Mouse (Mus musculus) urinary bladder, adult 2 months (tissue): Measurements from ENCODE around the gene Gabrb2. TPM values are rescaled to one million over a fixed set of nuclear protein-coding genes. Genes with fewer than 3 reads are reported as not detected.

Experiments used
- DNase-seq: peaks from one replicate; pipeline ENCODE4 v3.0.0; 2022; ENCODE audit warnings: low spot score
- polyA plus RNA-seq: library from polyadenylated mRNA; depleted of rRNA; stranded (reverse); fragments of >200 nt; gene quantifications from 2 replicates; pipeline ENCODE4 v1.2.3, GENCODE M21; 2012; rRNA removed

Gabrb2 gene
- 0.34 and 0.44 TPM in 2 replicates for polyA plus RNA-seq

DNA sequence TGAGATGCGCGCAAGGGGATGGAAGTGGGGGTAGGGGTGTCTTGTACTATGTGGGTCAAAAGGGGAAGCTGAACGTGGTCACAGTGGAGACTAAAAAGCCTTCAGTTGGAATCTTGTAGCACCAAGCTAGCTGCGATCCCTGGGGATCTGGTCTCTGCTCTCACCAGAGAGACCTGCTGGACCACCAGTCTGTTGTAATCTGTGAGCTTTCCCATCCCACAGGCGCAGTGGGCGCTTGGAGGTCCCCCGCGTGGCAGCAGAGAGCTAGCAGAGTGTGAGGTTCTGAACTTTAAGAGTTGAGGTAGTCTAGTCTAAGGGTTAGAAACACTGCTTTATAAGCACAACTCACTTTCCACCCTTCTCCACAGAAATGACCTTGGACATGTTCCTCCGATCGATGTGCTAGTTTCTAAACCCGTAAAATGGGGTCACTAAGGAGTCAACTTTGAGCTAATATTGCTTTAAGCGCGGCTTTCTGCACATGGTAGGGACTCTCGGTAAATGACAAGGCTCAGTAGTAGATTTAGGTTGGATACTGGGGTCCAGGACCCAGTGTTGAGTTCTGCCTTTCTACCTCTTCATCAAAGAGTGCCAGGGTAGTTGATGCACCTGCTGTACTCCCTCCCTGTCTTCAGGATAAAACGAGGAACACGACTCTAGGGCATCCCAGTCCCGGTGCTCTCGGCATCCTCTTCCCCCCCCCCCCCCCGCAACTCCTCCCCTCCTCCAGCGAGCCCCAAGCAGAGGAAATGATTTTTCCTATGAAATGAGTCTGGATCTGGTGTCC lies at the start of gene Gabrb2:
Gabrb2 (plus strand) TSS at position 762 of the 787 bp plus-strand sequence.
- no peak for DNase-seq

DNA sequence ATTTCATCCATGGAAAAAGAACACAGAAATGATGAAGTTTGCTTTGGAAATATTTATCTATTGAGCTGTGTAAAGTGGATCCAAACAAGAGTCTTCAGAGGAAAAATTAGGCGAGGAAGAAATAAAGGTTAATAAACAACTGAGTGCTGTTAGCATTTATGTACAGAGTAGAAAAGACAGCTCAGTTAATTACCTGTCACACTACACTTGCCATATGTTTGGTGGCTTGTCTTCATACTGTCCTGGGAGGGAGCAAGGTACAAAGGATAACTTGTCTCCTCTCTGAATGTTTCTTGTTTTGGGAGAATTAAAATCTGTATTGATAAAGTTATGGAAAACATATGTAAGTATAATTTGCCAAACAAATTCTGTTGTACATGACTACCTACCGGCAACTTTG lies 40.6 kb upstream of the Gabrb2 start:
- no peak for DNase-seq

DNA sequence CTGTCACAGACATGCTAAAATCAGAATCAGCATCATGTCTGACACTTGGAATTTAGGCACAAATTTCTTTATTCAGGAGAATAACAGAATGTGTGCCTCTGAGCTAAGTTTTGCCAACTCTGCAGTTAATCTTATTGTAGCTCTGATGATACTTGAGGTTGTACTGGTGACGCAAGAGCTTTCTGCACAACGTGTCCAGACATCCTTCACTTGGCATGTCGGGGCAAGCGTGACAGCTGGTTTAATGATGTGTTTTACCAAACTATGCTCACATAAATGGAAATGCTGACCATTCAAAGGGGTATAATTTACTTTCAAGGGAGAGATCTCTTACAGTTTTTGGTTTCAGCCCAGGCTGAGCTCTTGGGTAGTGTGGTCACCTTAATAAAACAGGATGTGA lies 33.1 kb upstream of the Gabrb2 start:
- DNase-seq, result no peak

DNA sequence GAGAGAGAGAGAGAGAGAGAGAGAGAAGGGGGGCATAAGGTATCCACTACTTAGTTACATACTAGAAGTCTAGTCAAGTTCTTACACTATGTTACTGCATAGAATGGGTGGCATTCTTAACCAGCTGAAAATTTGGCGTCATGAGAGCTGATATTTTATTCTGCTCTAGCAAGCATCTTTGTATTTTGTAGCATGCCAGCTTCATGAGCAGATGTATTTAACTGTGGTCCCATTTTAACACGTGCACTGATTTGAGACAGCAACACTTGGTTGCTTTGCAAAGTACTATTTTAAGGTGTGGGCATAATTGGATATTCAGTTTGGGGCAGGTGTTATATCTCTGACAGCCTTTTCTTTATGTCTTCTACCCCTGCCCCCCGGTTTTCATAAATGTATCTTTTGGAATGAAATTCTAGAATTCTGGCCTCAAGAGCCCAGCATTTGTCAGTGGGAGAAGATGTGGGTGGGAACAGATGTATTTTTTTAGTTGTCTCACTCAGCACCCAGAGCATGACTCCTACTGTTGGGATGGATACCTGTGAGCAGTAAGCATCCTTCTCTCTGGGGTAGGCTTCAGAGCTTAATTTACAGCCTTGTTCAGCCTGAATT lies 28.8 kb upstream of the Gabrb2 start:
- no peak for DNase-seq

DNA sequence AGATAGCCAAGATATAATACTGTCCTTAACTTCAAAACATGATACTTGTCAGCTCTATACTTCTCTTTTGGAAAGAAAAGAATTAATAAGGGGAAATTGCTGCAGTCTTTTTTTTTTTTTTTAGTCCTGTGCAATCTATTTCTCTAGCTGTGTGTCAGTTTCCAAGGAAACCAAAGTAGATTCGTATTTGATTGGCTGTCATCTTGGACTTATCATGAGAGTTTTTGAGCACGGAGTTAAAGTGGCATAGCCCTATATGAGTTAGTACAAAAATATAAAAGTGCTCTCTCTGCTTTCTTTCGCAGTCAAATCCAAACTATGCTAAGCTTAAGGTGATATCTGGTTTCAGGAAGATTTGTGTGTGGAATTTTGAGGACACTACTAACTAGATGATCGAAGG lies 26.1 kb upstream of the Gabrb2 start:
- DNase-seq, result no peak

DNA sequence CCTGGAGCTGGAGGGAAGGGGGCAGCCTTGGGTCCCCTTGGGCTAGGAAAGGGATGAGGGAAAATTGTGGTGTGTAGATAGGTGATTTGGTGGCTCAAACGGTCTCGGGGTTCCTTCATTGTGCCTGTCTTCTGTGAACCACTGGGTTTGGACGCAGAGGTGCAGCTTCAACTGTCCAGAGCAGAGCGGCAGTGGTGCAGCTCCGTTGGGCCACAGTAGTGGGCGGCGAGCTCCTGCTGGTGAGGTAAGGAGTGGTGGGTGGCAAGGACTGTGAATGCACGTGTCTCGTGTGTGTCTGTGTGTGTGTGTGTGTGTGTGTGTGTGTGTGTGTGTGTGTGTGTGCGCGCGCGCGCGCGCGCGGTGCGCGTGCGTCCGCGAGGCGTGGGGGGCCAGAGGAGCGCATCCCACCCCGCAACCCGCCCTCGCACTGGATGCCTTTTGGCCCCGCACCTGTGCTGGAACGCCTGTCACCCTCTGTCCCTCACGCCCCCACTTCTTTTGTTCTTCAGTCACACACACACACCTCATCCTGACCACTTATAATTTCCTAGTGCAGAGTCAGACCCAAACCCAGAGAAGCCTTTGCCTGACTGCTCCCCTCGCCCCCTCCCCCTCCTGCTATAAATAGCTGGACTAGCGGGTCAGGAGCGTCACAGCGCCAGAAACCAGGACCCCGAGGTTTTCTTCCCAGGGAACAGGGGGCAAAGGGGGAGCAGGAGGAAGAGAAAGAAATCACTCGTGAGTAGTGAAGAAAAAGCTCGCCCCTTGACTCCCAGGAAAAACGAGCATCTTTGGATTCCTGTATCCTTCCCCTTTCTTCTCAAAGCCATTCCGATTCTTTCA lies 455 bp downstream of the Gabrb2 start:
- DNase-seq, result no peak

DNA sequence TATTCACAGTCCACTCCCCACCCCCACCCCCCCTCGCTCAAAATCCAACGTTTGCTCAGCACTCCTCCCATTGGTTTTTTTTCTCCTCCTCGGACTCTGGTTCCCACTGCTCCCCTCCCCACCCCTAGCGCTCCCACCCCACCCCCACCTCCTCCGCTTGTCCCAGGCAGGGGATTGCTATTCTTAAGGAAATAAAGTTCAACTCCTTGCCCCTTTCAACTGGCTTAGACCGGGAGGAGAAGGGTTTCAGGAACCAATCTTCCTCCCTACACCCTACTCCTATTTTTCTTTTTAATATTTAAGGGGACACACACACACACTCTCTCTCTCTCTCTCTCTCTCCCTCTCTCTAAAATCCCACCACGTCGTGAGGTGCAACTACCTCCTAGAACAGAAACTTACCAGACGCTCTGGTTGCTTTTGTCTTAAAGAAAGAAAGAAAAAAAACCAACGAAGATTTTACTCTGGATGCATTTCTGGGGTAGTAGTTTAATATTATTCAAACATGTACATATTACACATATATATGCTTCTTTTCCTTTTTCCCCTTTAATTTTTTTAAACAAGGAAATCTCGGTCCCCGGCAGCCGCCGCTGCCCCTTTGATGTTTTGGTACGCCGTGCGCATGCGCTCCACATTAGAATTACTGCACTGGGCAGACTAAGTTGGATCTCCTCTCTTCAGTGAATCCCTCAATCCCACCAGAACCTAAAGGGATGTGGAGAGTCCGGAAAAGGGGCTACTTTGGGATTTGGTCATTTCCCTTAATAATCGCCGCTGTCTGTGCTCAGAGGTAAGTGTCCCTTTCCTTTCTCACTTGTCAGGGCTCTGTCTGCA lies 1.3 kb downstream of the Gabrb2 start:
- DNase-seq, result no peak

DNA sequence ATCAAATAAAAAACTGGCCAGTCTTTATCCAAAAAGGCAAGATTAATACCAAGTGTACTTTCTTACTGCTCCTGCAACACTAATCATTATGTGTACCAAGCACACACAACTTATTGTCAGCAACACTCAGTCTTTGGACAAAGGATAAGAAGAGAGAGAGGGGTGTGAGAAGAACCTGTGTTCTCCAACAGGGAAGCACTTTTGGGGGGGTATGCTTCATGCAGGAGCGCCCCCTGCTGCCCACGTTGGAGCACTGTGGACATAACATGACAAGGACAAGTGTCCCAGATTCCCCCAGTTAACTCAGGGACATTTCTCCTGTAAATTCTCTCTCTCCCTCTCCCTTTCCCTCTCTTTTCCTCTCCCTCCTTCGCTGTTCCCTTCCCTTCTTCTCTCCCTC lies 3.7 kb downstream of the Gabrb2 start:
- no peak for DNase-seq

DNA sequence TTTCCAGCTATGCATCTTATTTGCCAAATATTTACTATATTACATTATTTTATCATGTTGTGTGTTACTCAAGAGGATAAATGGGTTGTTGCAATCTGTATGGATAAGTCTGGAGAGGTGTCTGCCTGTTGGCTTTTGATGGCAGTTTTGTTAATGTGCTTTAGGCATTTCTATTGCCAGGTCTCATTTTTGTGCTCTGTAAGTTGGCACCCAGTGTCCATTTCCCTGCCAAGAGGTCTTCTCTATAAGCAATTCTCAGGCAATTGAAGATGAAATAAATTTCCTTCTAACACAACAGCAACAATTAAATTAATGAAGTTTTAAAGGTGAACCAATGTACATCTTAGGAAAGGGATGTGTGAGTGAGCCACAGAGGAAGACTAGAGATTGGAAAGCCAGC lies 11.9 kb downstream of the Gabrb2 start:
- no peak for DNase-seq

DNA sequence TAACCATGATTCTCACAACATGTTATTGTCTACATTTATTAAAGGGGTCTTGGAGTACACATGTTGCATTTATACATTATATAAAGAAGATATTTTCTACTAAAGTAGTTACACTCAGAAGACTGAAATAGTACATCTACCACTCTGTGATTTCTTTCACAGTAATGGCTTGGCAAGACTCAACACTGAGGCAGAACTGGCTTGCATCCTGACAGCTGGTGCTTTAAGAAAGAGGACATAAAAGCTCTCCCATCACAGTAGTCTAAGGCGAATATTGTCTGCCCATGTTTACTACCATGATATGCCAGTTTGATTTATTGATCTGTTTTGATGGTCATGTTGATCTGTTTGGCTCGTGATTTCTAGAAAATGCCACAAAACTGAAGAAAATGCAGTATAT lies 19.4 kb downstream of the Gabrb2 start:
- no peak for DNase-seq

DNA sequence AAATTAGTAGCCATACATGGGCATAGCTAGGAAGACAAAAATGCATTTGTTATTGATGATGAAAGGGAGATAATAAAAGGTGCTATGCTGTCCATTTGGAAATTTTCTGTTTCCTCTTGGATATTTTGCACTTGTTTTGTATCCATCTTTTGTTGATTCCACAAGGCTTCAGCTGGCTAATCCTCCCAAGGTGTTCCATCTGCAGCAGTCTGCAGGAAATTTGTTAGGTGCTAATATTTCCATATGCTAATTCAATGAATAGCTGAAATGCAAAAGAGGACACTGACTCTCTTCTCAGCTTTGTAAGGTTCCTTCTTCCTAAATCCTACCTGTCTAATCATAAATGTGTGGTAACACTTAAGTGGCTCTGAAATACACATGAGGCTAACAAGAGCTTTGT lies 24.1 kb downstream of the Gabrb2 start:
- no peak for DNase-seq

DNA sequence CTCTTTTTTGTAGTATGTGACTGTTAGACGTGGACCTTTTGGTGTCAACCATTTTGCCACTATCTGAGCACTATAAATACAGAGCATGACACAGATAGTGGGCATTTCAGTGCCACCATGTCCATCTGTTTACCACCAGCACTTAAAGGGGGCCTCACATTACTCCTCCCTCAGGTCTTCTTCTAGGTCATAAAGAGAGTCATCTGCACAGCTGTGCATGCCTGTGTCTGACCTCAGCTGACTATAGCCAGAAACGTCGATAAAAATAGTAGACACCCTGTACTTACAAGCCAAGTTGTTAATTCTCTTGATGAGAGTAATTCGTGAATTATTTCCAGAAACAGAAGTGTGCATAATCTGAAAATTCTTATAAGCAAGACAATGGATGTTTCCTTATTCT lies 29.4 kb downstream of the Gabrb2 start:
- DNase-seq, result no peak

DNA sequence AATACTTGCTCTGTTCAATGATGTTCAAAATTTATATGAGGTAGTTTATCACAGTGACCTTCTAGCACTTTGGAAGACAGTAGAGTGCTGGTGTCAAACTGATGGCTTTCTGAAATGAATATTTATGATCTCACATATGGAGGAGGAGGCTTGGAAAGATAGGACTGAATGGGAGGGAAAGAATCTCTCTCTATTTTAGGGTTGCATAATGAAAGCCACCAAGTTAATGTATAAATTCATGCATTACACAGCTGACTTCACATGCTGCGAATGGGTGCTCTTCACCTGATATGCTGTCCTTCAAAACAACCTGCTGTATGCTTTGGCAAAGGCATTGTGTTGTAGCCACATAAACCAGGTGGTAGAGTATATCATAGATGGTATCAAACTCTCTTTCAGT lies 44.6 kb downstream of the Gabrb2 start:
- no peak for DNase-seq

DNA sequence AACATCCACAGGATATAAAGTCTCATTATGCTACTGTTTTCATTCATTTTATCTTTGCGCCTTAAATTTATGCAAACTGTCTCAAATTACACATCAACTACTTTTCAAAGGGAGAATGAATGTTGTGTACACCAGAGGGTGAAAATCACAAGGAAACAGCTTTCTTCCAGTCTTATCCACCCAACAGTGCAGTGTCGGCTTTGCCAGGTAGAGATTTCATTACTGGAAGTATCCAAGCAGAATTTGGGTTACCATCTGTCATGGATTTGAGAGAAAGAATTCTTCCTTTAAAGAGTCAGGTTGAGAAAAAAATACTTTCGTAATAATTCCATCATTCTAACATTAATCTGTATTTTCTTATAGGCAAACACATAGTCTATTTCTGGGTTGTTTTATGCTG lies 48.8 kb downstream of the Gabrb2 start:
- no peak for DNase-seq

DNA sequence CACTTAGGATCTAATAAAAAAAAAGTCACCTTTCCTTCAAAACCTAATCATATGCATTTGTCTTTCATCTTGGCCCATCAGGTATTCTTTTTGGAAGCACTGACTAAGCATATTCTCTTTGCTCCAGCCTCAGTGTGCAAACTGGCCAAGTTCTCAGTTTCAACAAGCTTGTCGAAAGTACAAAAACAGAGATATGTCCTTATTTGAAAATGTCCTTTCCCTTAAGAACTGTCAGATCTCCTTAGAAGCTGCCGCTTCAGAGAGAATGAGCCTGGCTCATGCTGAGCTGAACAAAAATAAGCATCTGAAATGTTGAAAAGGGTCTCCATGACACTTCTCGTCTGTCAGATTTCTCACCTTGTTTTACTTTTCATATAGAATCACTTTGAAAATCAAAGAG lies 55.0 kb downstream of the Gabrb2 start:
- no peak for DNase-seq

DNA sequence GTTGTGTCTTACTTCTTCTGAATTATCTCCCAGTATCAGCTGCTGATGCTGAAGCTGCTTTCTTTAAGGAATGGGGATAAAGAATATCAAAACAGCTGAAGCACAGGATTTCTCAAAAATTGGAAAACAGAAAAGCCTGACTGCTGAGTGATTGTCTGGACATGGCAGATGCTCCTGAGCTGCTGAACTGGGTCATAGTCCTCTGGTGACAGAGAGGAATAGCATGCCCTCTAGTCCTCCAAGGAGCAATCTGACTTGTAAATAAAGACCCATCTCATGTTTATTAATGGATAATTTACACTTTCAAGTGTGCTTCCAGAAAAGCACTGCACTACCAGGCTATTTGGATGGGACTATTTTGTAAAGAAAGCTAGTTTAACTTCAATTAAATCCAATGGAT lies 68.1 kb downstream of the Gabrb2 start:
- no peak for DNase-seq

DNA sequence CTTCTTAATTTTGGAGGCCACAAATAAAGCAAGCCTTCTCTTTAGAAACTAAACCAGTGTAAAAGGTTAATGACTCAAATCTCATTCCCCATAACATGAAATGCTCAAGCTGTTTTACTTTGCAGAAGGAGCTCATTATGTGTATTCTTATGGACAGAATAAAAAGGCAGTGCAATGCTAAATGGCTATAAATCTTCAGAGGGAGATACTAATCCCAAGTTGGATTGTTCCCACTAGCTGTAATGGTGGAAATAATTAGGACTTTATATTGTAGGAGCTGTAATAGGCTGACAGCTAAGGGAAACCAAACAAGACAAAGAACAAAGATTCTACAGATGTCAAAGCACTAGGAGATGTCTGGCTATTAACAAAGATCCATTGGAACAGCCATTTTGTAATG lies 81.6 kb downstream of the Gabrb2 start:
- no peak for DNase-seq

DNA sequence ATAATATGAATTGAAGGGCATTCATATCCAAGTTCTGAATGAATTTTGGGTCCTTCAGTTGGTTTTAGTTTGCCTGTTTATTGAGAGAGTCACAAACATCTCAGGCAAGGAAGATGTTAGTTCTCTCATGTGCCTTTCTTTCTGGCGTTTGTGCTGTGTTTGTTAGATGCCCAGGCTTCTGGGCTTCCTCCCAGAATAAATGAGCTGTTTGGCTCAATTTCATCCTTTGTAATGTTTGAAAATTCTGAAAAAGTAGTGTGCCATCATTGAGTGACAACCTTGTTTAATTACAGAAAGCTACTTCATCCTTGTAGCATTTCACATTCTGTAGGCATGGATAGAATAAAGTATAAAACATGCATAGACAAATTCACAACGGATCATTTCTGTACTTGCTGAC lies 85.9 kb downstream of the Gabrb2 start:
- DNase-seq, result no peak

DNA sequence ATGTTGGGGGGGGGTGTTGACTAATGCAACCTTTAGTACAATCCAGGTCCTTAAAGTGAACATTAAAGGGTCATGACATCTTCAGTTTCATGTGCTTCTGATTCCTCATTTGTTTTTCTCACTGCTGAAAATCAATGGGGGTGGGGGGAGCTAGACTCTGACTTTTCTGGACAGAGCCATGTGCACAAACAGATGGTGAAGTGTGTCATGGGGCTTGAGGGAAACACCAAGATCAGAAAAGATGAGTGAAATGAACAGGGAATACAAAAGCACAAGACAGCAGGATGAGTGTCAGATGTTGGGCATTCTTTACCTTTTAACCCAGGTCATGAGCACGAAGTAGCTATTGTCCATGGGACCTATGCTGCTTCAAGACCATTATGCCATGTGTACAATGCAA lies 86.4 kb downstream of the Gabrb2 start:
- DNase-seq, result no peak

DNA sequence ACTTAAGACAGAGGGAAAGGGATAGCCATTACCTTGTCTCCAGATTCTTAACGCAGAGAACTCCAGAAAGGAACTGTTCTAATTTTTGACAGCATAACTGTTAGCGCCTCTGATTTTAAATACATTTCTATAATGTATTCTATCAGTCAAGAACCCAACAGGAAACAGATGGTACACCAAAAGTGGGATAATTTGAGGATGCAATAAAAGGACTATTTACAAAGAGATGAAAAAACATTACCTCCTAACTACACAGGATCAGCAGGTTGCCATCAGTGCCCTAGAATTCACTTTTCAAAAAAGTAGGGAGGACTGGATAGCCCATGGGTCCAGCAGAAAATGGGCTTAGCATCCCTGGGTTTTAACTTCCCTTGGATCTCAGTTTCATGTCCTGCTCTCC lies 102.4 kb downstream of the Gabrb2 start:
- DNase-seq, result no peak

DNA sequence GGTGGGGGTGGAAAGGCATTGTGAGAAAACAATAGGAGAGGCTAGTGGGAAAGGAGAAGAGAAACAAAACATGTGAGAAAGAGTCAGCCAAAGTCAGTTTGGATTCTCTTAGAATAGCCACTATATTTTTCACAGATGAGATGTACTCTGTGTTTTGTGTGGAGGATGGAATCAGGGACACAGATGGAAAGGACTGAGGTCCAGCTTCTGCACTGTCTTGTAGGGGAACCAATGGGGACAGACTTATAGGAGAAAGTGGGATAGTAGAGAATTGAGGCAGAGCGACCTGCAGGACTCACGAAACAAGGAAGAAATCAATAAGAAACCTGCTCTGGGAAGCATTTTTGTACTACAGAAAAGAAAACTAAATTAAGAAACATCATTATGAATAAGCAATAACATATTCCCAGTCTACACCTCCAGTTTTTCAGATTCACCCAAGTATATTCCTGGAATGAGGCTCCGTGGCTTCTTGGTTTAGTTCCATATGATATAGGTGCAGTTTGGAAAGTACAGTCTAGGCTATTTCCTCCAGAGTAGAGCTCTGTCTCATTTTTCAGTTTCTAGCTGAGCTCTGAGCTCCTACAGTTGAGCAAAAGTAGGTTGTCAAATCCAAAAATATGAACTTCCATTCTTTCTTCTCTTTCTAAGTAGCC lies 108.8 kb downstream of the Gabrb2 start:
- DNase-seq, result no peak
